Mouse (Mus musculus): ENCODE data around the gene Shf. TPM values are rescaled to one million over a fixed set of nuclear protein-coding genes. Genes with fewer than 3 reads are reported as not detected.

Gene Shf
- polyA plus RNA-seq, 1 experiment from 2014 or later, result 8.6 TPM

GRCm38 (mm10) chr2:122367181-122367580 lies 1.8 kb downstream of the Shf start:
- H3K4me1 ChIP-seq (ENCODE audit: control insufficient read depth, insufficient read depth, low read length), result peaks cover 3% of the 10 kb centered on the region
- H3K27ac ChIP-seq (replicated peaks; ENCODE audit: low read depth, low read length), result no peak overlapping the region
- no peak overlapping the region; the same call in 1 of the 2 replicates for H3K9ac ChIP-seq (replicated peaks; ENCODE audit: low read length)
- ATAC-seq (replicated peaks; ENCODE audit: insufficient number of reproducible peaks, low FRiP score, low TSS enrichment, low read depth), result no peak
- no peaks in the 10 kb centered on the region; the same call in 1 of the 2 replicates for H3K36me3 ChIP-seq (replicated peaks; ENCODE audit: control insufficient read depth, insufficient read depth, low read depth, low read length)
- peak overlapping the region; percentile 95 for H3K4me3 ChIP-seq (ENCODE audit: low read depth, low read length)
- no peak for DNase-seq (ENCODE audit: low spot score)
- H3K9me3 ChIP-seq (replicated peaks; ENCODE audit: control insufficient read depth, low read length), result no peaks in the 10 kb centered on the region
- H3K4me2 ChIP-seq (ENCODE audit: low read depth, low read length), result peak overlapping the region; percentile 85
- no peaks in the 10 kb centered on the region for H3K27me3 ChIP-seq (ENCODE audit: control insufficient read depth, insufficient read depth, low read length)
- 17% methylated on average over 4 of the region's 4 CpGs for WGBS

- H3K27me3 ChIP-seq (ENCODE audit: control insufficient read depth, insufficient read depth, low read length), result no peaks in the 10 kb centered on the region
- H3K4me2 ChIP-seq (ENCODE audit: low read depth, low read length), result peak overlapping the region; percentile 85
- no peak overlapping the region for H3K27ac ChIP-seq (replicated peaks; ENCODE audit: low read depth, low read length)
- peak overlapping the region; percentile 95; the same call in 1 of the 2 replicates for H3K4me3 ChIP-seq (ENCODE audit: low read depth, low read length)
- no peak overlapping the region for H3K9ac ChIP-seq (replicated peaks; ENCODE audit: low read length)
- no peaks in the 10 kb centered on the region; the same call in 1 of the 2 replicates for H3K36me3 ChIP-seq (replicated peaks; ENCODE audit: control insufficient read depth, insufficient read depth, low read depth, low read length)
- ATAC-seq (replicated peaks; ENCODE audit: insufficient number of reproducible peaks, low FRiP score, low TSS enrichment, low read depth) (no peak), DNase-seq (ENCODE audit: low spot score) (peak; percentile 10)
- WGBS, result 26% methylated on average over 5 of the region's 5 CpGs
- H3K9me3 ChIP-seq (replicated peaks; ENCODE audit: control insufficient read depth, low read length), result no peaks in the 10 kb centered on the region
- H3K4me1 ChIP-seq (ENCODE audit: control insufficient read depth, insufficient read depth, low read length), result peaks cover 3% of the 10 kb centered on the region
These were observed 2.3 kb downstream of the Shf start for GRCm38 (mm10) chr2:122366706-122367105.

- H3K4me3 ChIP-seq (ENCODE audit: low read depth, low read length), result no peak overlapping the region
- H3K4me1 ChIP-seq (ENCODE audit: control insufficient read depth, insufficient read depth, low read length), result peaks cover 3% of the 10 kb centered on the region
- no peaks in the 10 kb centered on the region; the same call in 1 of the 2 replicates for H3K36me3 ChIP-seq (replicated peaks; ENCODE audit: control insufficient read depth, insufficient read depth, low read depth, low read length)
- no peaks in the 10 kb centered on the region for H3K9me3 ChIP-seq (replicated peaks; ENCODE audit: control insufficient read depth, low read length)
- no peak overlapping the region for H3K9ac ChIP-seq (replicated peaks; ENCODE audit: low read length)
- DNase-seq (ENCODE audit: low spot score) (no peak), ATAC-seq (replicated peaks; ENCODE audit: insufficient number of reproducible peaks, low FRiP score, low TSS enrichment, low read depth) (no peak)
- H3K27me3 ChIP-seq (ENCODE audit: control insufficient read depth, insufficient read depth, low read length), result no peaks in the 10 kb centered on the region
- H3K27ac ChIP-seq (replicated peaks; ENCODE audit: low read depth, low read length), result no peak overlapping the region
- no peak overlapping the region for H3K4me2 ChIP-seq (ENCODE audit: low read depth, low read length)
- 81% methylated on average over 3 of the region's 3 CpGs for WGBS
These were observed 2.9 kb downstream of the Shf start for GRCm38 (mm10) chr2:122366039-122366438.

- no peak overlapping the region for H3K9ac ChIP-seq (replicated peaks; ENCODE audit: low read length)
- no peaks in the 10 kb centered on the region for H3K27me3 ChIP-seq (ENCODE audit: control insufficient read depth, insufficient read depth, low read length)
- no peak for DNase-seq (ENCODE audit: low spot score)
- WGBS, result 88% methylated on average over 10 of the region's 10 CpGs
- ATAC-seq (replicated peaks; ENCODE audit: insufficient number of reproducible peaks, low FRiP score, low TSS enrichment, low read depth), result no peak
- H3K9me3 ChIP-seq (replicated peaks; ENCODE audit: control insufficient read depth, low read length), result no peaks in the 10 kb centered on the region
- H3K4me1 ChIP-seq (ENCODE audit: control insufficient read depth, insufficient read depth, low read length), result peaks cover 3% of the 10 kb centered on the region
- H3K27ac ChIP-seq (replicated peaks; ENCODE audit: low read depth, low read length), result no peak overlapping the region
- no peaks in the 10 kb centered on the region; the same call in 1 of the 2 replicates for H3K36me3 ChIP-seq (replicated peaks; ENCODE audit: control insufficient read depth, insufficient read depth, low read depth, low read length)
- no peak overlapping the region for H3K4me3 ChIP-seq (ENCODE audit: low read depth, low read length)
- H3K4me2 ChIP-seq (ENCODE audit: low read depth, low read length), result no peak overlapping the region
These were observed 3.6 kb downstream of the Shf start for GRCm38 (mm10) chr2:122365244-122365866.

- Histone ChIP-seq H3K27me3 (ENCODE audit: control insufficient read depth, insufficient read depth, low read length) (no peaks in the 10 kb centered on the region), H3K27ac (replicated peaks; ENCODE audit: low read depth, low read length) (no peak overlapping the region), H3K9ac (replicated peaks; ENCODE audit: low read length) (no peak overlapping the region), H3K9me3 (replicated peaks; ENCODE audit: control insufficient read depth, low read length) (no peaks in the 10 kb centered on the region), H3K4me2 (ENCODE audit: low read depth, low read length) (no peak overlapping the region), H3K36me3 (replicated peaks; ENCODE audit: control insufficient read depth, insufficient read depth, low read depth, low read length) (no peaks in the 10 kb centered on the region; the same call in 1 of the 2 replicates), H3K4me3 (ENCODE audit: low read depth, low read length) (no peak overlapping the region), H3K4me1 (ENCODE audit: control insufficient read depth, insufficient read depth, low read length) (peaks cover 3% of the 10 kb centered on the region)
- WGBS, result 83% methylated on average over 3 of the region's 3 CpGs
- DNase-seq (ENCODE audit: low spot score) (no peak), ATAC-seq (replicated peaks; ENCODE audit: insufficient number of reproducible peaks, low FRiP score, low TSS enrichment, low read depth) (no peak)
These were observed 4.5 kb downstream of the Shf start for GRCm38 (mm10) chr2:122364352-122364944.

- H3K36me3 ChIP-seq (replicated peaks; ENCODE audit: control insufficient read depth, insufficient read depth, low read depth, low read length), result no peaks in the 10 kb centered on the region; the same call in 1 of the 2 replicates
- H3K4me1 ChIP-seq (ENCODE audit: control insufficient read depth, insufficient read depth, low read length), result peaks cover 3% of the 10 kb centered on the region
- DNase-seq (ENCODE audit: low spot score) (no peak), ATAC-seq (replicated peaks; ENCODE audit: insufficient number of reproducible peaks, low FRiP score, low TSS enrichment, low read depth) (no peak)
- H3K27me3 ChIP-seq (ENCODE audit: control insufficient read depth, insufficient read depth, low read length), result no peaks in the 10 kb centered on the region
- H3K9ac ChIP-seq (replicated peaks; ENCODE audit: low read length), result no peak overlapping the region
- no peak overlapping the region for H3K27ac ChIP-seq (replicated peaks; ENCODE audit: low read depth, low read length)
- no peaks in the 10 kb centered on the region for H3K9me3 ChIP-seq (replicated peaks; ENCODE audit: control insufficient read depth, low read length)
- 88% methylated on average over 13 of the region's 13 CpGs for WGBS
- H3K4me3 ChIP-seq (ENCODE audit: low read depth, low read length), result no peak overlapping the region
- H3K4me2 ChIP-seq (ENCODE audit: low read depth, low read length), result no peak overlapping the region
These were observed 6.1 kb downstream of the Shf start for GRCm38 (mm10) chr2:122362622-122363523.

- DNase-seq (ENCODE audit: low spot score) (no peak), ATAC-seq (replicated peaks; ENCODE audit: insufficient number of reproducible peaks, low FRiP score, low TSS enrichment, low read depth) (no peak)
- no peak overlapping the region for H3K9ac ChIP-seq (replicated peaks; ENCODE audit: low read length)
- no peak overlapping the region for H3K4me3 ChIP-seq (ENCODE audit: low read depth, low read length)
- WGBS, result 45% methylated on average over 10 of the region's 10 CpGs
- no peak overlapping the region for H3K27ac ChIP-seq (replicated peaks; ENCODE audit: low read depth, low read length)
- no peaks in the 10 kb centered on the region for H3K9me3 ChIP-seq (replicated peaks; ENCODE audit: control insufficient read depth, low read length)
- no peaks in the 10 kb centered on the region for H3K27me3 ChIP-seq (ENCODE audit: control insufficient read depth, insufficient read depth, low read length)
- no peak overlapping the region for H3K4me2 ChIP-seq (ENCODE audit: low read depth, low read length)
- H3K4me1 ChIP-seq (ENCODE audit: control insufficient read depth, insufficient read depth, low read length), result no peaks in the 10 kb centered on the region; the same call in 1 of the 2 replicates
- H3K36me3 ChIP-seq (replicated peaks; ENCODE audit: control insufficient read depth, insufficient read depth, low read depth, low read length), result no peaks in the 10 kb centered on the region; the same call in 1 of the 2 replicates
These were observed 6.9 kb downstream of the Shf start for GRCm38 (mm10) chr2:122361868-122362621.
